Mouse (Mus musculus) T-helper 1 cell (primary cell): Measurements from ENCODE around the gene Srp9.
"Not testable (repeated sequence)": the region's sequence is repeated elsewhere in the genome, so short reads cannot be mapped to it uniquely, and the experiment has no call there.

Experiments used
- in situ Hi-C: fragments of 300-600 bp; cut with MboI, MseI; formaldehyde crosslinking; loops from one replicate; pipeline ENCODE4 v1.15.1; 2025; ENCODE audit warnings: high pct_unique_total_duplicates

Gene Srp9

DNA sequence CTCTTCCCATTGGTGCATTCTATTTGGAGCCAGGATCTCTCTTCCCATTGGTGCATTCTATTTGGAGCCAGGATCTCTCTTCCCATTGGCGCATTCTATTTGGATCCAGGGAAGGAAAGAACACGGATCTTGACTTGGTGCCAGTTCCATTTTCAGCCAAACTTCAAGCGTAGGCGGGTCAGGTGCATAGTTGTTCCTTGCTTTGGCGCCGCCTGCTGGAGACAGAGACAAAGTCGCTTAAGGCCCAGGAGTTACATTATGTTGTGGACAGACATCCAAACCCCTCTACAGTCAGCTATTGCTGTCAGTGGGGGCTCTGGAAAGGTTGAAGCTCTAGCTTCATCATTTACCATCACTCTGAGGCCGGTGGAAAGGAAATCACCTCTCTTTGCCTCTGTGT lies 18.8 kb downstream of the Srp9 start:
- in situ Hi-C loops = loop anchor here (5.0 kb wide), 1 partner anchor 394 kb away; no protein-coding TSS in a partner anchor

DNA sequence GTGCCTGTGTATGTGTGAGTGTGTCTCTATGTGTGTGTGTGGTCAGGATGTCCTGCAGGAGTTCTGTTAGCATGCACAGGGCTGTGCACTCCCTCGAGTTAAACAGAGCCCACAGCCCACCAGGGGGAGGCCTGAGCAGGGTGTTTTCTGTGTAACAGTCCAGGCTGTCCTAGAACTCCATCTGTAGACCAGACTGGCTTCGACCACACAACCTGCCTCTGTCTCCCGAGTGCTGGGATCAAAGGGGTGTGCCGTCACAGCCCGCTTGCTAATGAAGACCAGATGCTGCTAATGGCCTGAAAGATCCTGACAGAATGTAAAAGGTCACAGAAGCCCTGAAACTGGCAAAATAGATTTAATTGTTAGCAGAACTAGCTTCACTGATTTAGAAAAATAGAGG lies 21.0 kb downstream of the Srp9 start:
- in situ Hi-C loops = no loop called here

DNA sequence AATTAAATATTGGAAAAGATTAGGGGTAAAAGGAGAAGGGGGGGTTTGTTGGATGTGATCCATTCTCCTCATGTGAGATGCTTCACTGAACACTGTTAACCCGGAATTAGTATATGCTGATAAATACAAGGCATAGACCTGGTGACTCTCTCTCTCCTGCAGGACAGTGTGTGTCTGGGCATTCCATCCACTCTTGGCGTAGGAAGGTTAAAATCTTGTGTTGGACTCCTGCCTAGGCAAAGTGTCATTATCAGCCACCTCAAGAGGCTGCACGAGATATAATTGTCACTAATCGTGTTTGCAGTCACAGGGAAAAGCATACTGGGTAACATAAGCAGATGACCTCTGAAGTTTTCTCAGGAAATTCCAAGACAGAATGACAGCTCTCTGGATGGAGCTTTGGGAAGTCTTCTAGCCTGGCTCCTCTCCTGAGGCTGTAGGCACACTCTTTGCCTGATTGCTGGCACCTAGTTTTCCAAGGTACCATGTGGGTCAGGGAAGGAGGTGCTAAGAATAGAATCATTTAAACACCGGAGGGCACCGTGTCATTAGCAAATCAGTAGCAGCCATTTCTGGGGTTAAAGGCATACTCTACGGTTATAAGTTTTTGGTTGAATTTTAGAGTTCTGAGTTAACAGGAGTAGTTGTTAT lies 24.5 kb downstream of the Srp9 start:
- in situ Hi-C loops = no loop called here

- in situ Hi-C loops = no loop called here
Measured at GRCm38 (mm10) chr1:182149966-182150365, 25.4 kb downstream of the Srp9 start.

- in situ Hi-C loops = no loop called here
Measured at GRCm38 (mm10) chr1:182157734-182158133, 33.2 kb downstream of the Srp9 start.

- in situ Hi-C loops = no loop called here
Measured at GRCm38 (mm10) chr1:182159575-182159974, 35.0 kb downstream of the Srp9 start.

DNA sequence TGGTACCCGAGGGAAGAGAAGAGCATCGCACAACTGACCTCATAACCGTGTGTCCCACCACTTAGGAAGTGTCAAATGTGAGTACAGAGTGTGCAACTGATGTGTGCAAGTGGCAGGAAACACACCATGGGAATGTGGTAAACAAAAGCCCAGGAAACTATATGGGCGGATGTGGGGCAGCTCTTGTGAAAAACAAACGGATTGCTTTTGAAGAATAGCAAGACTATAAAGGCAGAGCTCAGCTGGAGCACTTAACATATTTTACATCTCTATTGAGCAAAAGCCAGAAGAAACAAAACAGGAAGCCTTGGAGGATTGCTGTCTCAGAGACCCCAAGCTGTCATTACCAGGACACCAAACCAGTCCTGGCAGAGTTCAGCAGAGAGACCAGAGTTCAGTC lies 38.4 kb downstream of the Srp9 start:
- in situ Hi-C loops = no loop called here

GRCm38 (mm10) chr1:182164386-182164785 lies 39.8 kb downstream of the Srp9 start, which contains the start of gene Vmn1r1:
Vmn1r1 (minus strand) TSS chr1:182164486.
- in situ Hi-C loops = no loop called here

DNA sequence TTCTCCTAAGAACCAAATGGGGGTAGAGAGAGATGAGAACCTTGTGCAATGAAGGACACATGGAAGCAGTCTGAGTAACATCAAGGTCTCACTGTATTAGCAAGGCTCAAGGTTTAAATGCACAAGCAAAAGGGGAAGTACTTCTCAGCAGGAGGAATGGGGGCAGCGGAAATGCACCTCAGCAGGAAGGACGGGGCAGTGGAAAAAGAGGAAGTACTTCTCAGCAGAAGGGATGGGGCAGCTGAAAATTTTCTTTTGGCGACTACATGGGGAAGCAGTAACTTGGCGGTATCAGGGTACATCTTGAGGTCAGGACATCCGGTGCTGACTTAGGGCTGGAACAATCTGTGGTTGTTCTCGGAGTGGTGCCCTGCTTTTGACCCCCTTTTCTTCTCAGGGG lies 45.7 kb downstream of the Srp9 start:
- in situ Hi-C loops = not testable (repeated sequence)

DNA sequence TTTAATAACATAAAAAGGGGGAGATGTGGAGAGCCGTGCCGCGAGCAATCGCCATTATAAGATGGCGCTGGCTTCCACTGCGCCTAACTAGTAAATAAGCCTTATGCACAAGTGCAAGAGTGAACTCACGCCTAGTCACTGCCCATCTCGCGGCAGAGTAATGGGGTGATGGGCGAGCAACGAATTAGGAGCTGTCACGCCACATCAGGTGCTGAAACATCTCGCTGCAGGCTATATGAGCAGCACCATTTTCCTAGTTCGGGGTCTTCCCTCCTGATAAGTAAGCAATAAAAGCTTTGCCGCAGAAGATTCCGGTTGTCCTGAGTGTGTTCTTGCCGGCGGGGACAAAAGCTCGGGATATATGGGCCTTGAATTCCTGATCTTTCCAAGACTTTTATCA lies 52.4 kb downstream of the Srp9 start:
- in situ Hi-C loops = not testable (repeated sequence)

- in situ Hi-C loops = no loop called here
Measured at GRCm38 (mm10) chr1:182181456-182182305, 57.1 kb downstream of the Srp9 start.
